Mouse (Mus musculus) lung, embryonic 16.5 days (tissue): ENCODE results near the gene Slfn3. TPM values are rescaled to one million over a fixed set of nuclear protein-coding genes. Genes with fewer than 3 reads are reported as not detected.
"Not testable (repeated sequence)": the region's sequence is repeated elsewhere in the genome, so short reads cannot be mapped to it uniquely, and the experiment has no call there.

ENCODE experiments used
- ATAC-seq: fragments of 200-750 bp; cut with Nextera tagmentation; 2 replicates; pipeline ENCODE4 v1.8.0; 2017; ENCODE audit warnings: low read depth, mild to moderate bottlenecking, moderate library complexity
- H3K27ac ChIP-seq: fragments of 300-500 bp; sonication (generic); 2 replicates; pipeline ENCODE4 v1.5.1; 2014; ENCODE audit warnings: mild to moderate bottlenecking, control low read depth, low read length
- H3K27me3 ChIP-seq: fragments of 300-500 bp; sonication (generic); 2 replicates; pipeline ENCODE4 v1.6.1; 2014; ENCODE audit warnings: low read depth, low read length, mixed read lengths; ENCODE audit not compliant: control insufficient read depth, insufficient read depth
- H3K36me3 ChIP-seq: fragments of 300-500 bp; sonication (generic); 2 replicates; pipeline ENCODE4 v1.6.1; 2014; ENCODE audit warnings: low read length; ENCODE audit not compliant: control insufficient read depth, insufficient read depth
- H3K4me1 ChIP-seq: fragments of 300-500 bp; sonication (generic); replicated peaks from 2 replicates; pipeline ENCODE4 v1.6.1; 2014; ENCODE audit warnings: low read length, mixed read lengths; ENCODE audit not compliant: control insufficient read depth, insufficient read depth
- H3K4me2 ChIP-seq: fragments of 300-500 bp; sonication (generic); 2 replicates; pipeline ENCODE4 v1.6.1; 2014; ENCODE audit warnings: low read depth, low read length, control low read depth
- H3K4me3 ChIP-seq: fragments of 300-500 bp; sonication (generic); 2 replicates; pipeline ENCODE4 v1.5.1; 2014; ENCODE audit warnings: mild to moderate bottlenecking, low read length, control low read depth
- H3K9ac ChIP-seq: fragments of 300-500 bp; sonication (generic); 2 replicates; pipeline ENCODE4 v1.6.1; 2014; ENCODE audit warnings: low read length, control low read depth
- H3K9me3 ChIP-seq: fragments of 300-500 bp; sonication (generic); 2 replicates; pipeline ENCODE4 v1.6.1; 2016; ENCODE audit warnings: low read length; ENCODE audit not compliant: control insufficient read depth
- WGBS: fragments of 180-500 bp; shearing (Covaris S2); extraction: QIAGEN DNeasy Blood & Tissue Kit; methylation state at CpG from one replicate; pipeline ENCODE4 v1.1.7; 2014; 5-methylcytosine and 5-hydroxymethylcytosine counted together
- polyA plus RNA-seq: library from polyadenylated mRNA; unstranded; fragments of >200 nt; fragmentation: Nextera tagmentation; extraction: Ambion mirVana; gene quantifications from 2 replicates; pipeline ENCODE4 v1.2.1, GENCODE M21; 2015

Gene Slfn3
- polyA plus RNA-seq, 1 experiment from 2014 or later, result 1.2 TPM

DNA sequence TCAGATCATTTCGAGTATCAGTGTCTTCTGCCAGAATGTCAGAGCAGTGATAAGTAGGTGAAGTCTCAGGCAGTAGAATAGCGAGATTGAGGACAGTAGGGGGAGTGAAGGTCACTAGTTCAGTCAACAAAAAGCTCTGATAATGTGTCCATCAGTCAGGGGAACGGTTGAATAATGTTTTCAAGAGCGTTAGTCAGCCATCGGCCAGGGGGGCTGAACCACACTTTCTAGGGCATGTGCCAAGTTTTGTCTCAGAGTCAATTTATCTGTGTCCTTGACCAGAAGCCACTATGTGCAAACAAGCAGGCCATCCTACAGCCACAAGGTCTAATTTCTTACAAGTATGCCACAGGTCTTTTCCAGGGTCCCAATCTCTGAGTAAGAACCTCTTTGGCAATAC lies 66.1 kb downstream of the Slfn3 start:
- not testable (repeated sequence) for ATAC-seq, H3K9ac ChIP-seq, H3K27ac ChIP-seq, H3K4me1 ChIP-seq, H3K36me3 ChIP-seq, H3K4me3 ChIP-seq, H3K27me3 ChIP-seq, H3K4me2 ChIP-seq, H3K9me3 ChIP-seq
- WGBS, result 28% methylated on average over 5 of the region's 5 CpGs

- H3K4me1 ChIP-seq, result no peaks in the 10 kb centered on the region
- H3K27ac ChIP-seq, result no peak overlapping the region
- H3K27me3 ChIP-seq, result no peaks in the 10 kb centered on the region
- H3K9me3 ChIP-seq, result no peaks in the 10 kb centered on the region
- H3K4me3 ChIP-seq, result no peak overlapping the region
- ATAC-seq, result no peak
- H3K36me3 ChIP-seq, result no peaks in the 10 kb centered on the region
- WGBS, result 100% methylated on average over 1 of the region's 1 CpGs
- H3K4me2 ChIP-seq, result no peak overlapping the region
- no peak overlapping the region for H3K9ac ChIP-seq
Measured at GRCm38 (mm10) chr11:83262673-83263072, 71.5 kb downstream of the Slfn3 start.

- Histone ChIP-seq H3K27ac (no peak overlapping the region), H3K4me3 (no peak overlapping the region), H3K4me1 (no peaks in the 10 kb centered on the region), H3K9ac (no peak overlapping the region), H3K36me3 (no peaks in the 10 kb centered on the region), H3K27me3 (no peaks in the 10 kb centered on the region), H3K4me2 (no peak overlapping the region), H3K9me3 (no peaks in the 10 kb centered on the region)
- ATAC-seq, result no peak
- 53% methylated on average over 3 of the region's 3 CpGs for WGBS
Measured at GRCm38 (mm10) chr11:83263146-83263545, 72.0 kb downstream of the Slfn3 start.

Other genes starting within 250 kb of the Slfn3 start
- gene Slfn5, start 240.0 kb upstream of the Slfn3 start, polyA plus RNA-seq, result 4.1 and 4.5 TPM in 2 replicates
- gene Slfn9, start 199.5 kb upstream of the Slfn3 start, polyA plus RNA-seq, result 29.3 and 33.9 TPM in 2 replicates
- 0.49 and 0.89 TPM in 2 replicates for gene Slfn8, start 170.5 kb upstream of the Slfn3 start, polyA plus RNA-seq
- gene Slfn2, start 126.2 kb upstream of the Slfn3 start, polyA plus RNA-seq, result 7.5 and 8.2 TPM in 2 replicates
- 0.75 and 0.84 TPM in 2 replicates for gene Slfn1, start 74.5 kb upstream of the Slfn3 start, polyA plus RNA-seq
- gene Slfn4, start 16.1 kb upstream of the Slfn3 start, polyA plus RNA-seq, result 0.11 TPM in 1 of 2 replicates, not detected in the other
- gene Slfn14, start 95.4 kb downstream of the Slfn3 start, polyA plus RNA-seq, result 0.45 and 0.75 TPM in 2 replicates
- gene Ap2b1, start 107.7 kb downstream of the Slfn3 start, polyA plus RNA-seq, result 54.9 and 59.8 TPM in 2 replicates
- gene Pex12, start 111.3 kb downstream of the Slfn3 start, polyA plus RNA-seq, result 13.1 and 13.9 TPM in 2 replicates
- gene Rasl10b, start 217.8 kb downstream of the Slfn3 start, polyA plus RNA-seq, result 0.41 and 0.62 TPM in 2 replicates
- gene Gas2l2, start 238.1 kb downstream of the Slfn3 start, polyA plus RNA-seq, result 0.53 and 0.82 TPM in 2 replicates
- gene 1700020L24Rik, start 246.3 kb downstream of the Slfn3 start, polyA plus RNA-seq, result 0.39 TPM in 1 of 2 replicates, not detected in the other